Mouse (Mus musculus) kidney, postnatal 0 days (tissue): ENCODE results near the gene Gm28305. TPM values are rescaled to one million over a fixed set of nuclear protein-coding genes. Genes with fewer than 3 reads are reported as not detected.

Experiments used
- ATAC-seq: fragments of 200-750 bp; cut with Nextera tagmentation; replicated peaks from 2 replicates; pipeline ENCODE4 v1.8.0; 2017; ENCODE audit warnings: low read depth, moderate number of reproducible peaks, moderate TSS enrichment, moderate library complexity; ENCODE audit not compliant: low FRiP score
- DNase-seq: peaks from one replicate; pipeline ENCODE4 v3.0.0-alpha.2; 2016; ENCODE audit warnings: low spot score
- H3K27ac ChIP-seq: fragments of 300-500 bp; sonication (generic); 2 replicates; pipeline ENCODE4 v1.5.1; 2014; ENCODE audit warnings: mild to moderate bottlenecking
- H3K27me3 ChIP-seq: fragments of 300-500 bp; sonication (generic); 2 replicates; pipeline ENCODE4 v1.6.1; 2014; ENCODE audit warnings: low read length, mixed read lengths; ENCODE audit not compliant: insufficient read depth
- H3K36me3 ChIP-seq: fragments of 300-500 bp; sonication (generic); 2 replicates; pipeline ENCODE4 v1.6.1; 2014; ENCODE audit warnings: low read length, mixed read lengths; ENCODE audit not compliant: insufficient read depth
- H3K4me1 ChIP-seq: fragments of 300-500 bp; sonication (generic); replicated peaks from 2 replicates; pipeline ENCODE4 v1.6.1; 2014; ENCODE audit warnings: antibody characterized with exemption, low read length, mixed read lengths; ENCODE audit not compliant: insufficient read depth
- H3K4me2 ChIP-seq: fragments of 300-500 bp; sonication (generic); 2 replicates; pipeline ENCODE4 v1.6.1; 2014; ENCODE audit warnings: mild to moderate bottlenecking, low read length, moderate library complexity, mixed read lengths
- H3K4me3 ChIP-seq: fragments of 300-500 bp; sonication (generic); replicated peaks from 2 replicates; pipeline ENCODE4 v1.5.1; 2014; ENCODE audit warnings: low read depth, low read length
- H3K9ac ChIP-seq: fragments of 300-500 bp; sonication (generic); 2 replicates; pipeline ENCODE4 v1.6.1; 2014; ENCODE audit warnings: low read depth, low read length
- H3K9me3 ChIP-seq: fragments of 300-500 bp; sonication (generic); replicated peaks from 2 replicates; pipeline ENCODE4 v1.6.1; 2016; ENCODE audit warnings: low read length, inconsistent platforms, mixed read lengths
- CTCF ChIP-seq: IDR thresholded peaks from 2 replicates; pipeline ENCODE4 v1.5.1; 2016; ENCODE audit warnings: antibody characterized with exemption, low read depth, mild to moderate bottlenecking, moderate library complexity
- WGBS: fragments of 180-500 bp; shearing (Covaris S2); extraction: QIAGEN DNeasy Blood & Tissue Kit; methylation state at CpG from one replicate; pipeline ENCODE4 v1.1.7; 2014; 5-methylcytosine and 5-hydroxymethylcytosine counted together
- polyA plus RNA-seq: library from polyadenylated mRNA; unstranded; fragments of >200 nt; fragmentation: Nextera tagmentation; extraction: Ambion mirVana; gene quantifications from 2 replicates; pipeline ENCODE4 v1.2.1, GENCODE M21; 2015

Gene Gm28305
- polyA plus RNA-seq, 1 experiment from 2014 or later = not detected

DNA sequence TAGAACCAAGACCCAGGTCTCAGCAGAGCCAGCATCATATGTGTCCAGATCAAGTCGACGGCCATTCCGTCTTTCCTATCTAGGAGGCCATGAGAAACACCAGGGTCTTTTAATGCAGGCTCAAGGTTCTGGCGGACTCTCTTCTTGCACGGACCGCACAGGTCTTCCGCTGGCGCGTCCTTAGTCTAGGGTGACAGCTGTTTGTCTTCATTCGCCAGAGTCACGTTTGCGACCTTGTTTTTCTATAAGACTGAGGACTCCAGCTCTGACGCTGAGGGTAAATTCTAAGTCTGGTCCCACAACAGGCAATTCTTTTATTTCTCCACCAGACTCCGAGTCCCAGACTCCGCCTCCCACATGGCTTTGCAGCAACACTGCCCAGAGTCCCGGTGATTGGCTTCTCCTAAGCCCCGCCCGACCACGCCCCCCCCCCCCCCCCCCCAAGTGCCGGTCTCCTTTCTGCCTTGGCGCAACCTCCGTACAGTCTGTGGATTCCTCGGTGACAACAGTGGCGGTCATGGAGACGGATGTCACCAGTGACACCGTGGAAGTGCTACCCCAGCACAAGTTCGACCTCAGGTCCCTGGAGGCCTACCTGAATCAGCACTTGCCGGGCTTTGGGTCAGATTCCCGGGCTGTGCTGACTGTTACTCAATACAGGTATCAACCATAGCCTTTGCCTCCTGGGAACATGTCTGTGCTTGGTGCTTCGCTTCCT lies 22.9 kb downstream of the Gm28305 start, which contains the start of gene Acad11:
Gene Acad11, plus strand, starts transcription at position 134 of the 718 bp plus-strand sequence.
- Histone ChIP-seq H3K4me2 (peak within 1 kb of the TSS; percentile 94), H3K4me1 (peaks cover 7% of the 10 kb centered on the region; the same call in 1 of the 2 replicates), H3K36me3 (peaks cover 6% of the 10 kb centered on the region; the same call in 1 of the 2 replicates), H3K9me3 (no peaks in the 10 kb centered on the region), H3K27me3 (no peaks in the 10 kb centered on the region), H3K27ac (peak within 1 kb of the TSS; percentile 78), H3K4me3 (peak within 1 kb of the TSS; percentile 95), H3K9ac (peak within 1 kb of the TSS; percentile 81)
- TF ChIP-seq CTCF = no peak
- ATAC-seq = peak; percentile 96
- 0% methylated on average over 29 of the region's 30 CpGs for WGBS
- peak; percentile 94 for DNase-seq

- no peak for DNase-seq
Measured at GRCm38 (mm10) chr9:104064571-104064970, 24.1 kb downstream of the Gm28305 start.

DNA sequence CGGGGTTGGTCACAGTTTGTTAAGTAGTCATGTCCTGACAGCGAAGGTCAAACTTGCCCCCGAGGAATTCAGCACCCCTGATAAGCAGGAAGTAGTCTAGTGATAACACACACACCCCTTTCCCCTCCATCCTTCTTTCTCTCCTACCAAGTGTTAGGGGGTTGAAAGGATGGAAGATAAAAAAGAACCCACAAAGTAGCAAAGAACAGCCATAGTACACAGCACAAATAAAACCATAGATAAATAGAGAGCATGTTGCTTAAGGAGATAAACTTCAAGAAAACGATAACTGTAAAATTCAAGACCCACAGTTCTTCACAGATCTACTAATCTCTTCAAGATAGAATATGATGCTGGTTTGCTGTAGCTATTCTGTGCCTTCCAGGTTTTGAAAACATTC lies 29.8 kb downstream of the Gm28305 start:
- WGBS = 76% methylated on average over 4 of the region's 4 CpGs
- Histone ChIP-seq H3K4me2 (no peak overlapping the region), H3K4me1 (no peaks in the 10 kb centered on the region), H3K9me3 (no peaks in the 10 kb centered on the region), H3K4me3 (no peak overlapping the region), H3K36me3 (no peaks in the 10 kb centered on the region), H3K27ac (no peak overlapping the region), H3K27me3 (no peaks in the 10 kb centered on the region), H3K9ac (no peak overlapping the region)
- ATAC-seq = no peak
- no peak for DNase-seq
- TF ChIP-seq CTCF = no peak

More at GRCm38 (mm10) chr9:104064571-104064970, 24.1 kb downstream of the Gm28305 start:
- H3K27ac ChIP-seq = no peak overlapping the region
- H3K27me3 ChIP-seq = no peaks in the 10 kb centered on the region
- H3K4me1 ChIP-seq = peaks cover 7% of the 10 kb centered on the region; the same call in 1 of the 2 replicates
- WGBS = 31% methylated on average over 1 of the region's 1 CpGs
- H3K9ac ChIP-seq = no peak overlapping the region
- no peak overlapping the region for H3K4me3 ChIP-seq
- ATAC-seq = no peak
- peaks cover 5% of the 10 kb centered on the region; the same call in 1 of the 2 replicates for H3K36me3 ChIP-seq
- no peaks in the 10 kb centered on the region for H3K9me3 ChIP-seq
- H3K4me2 ChIP-seq = no peak overlapping the region; the same call in 1 of the 2 replicates
- no peak for TF ChIP-seq CTCF

DNA sequence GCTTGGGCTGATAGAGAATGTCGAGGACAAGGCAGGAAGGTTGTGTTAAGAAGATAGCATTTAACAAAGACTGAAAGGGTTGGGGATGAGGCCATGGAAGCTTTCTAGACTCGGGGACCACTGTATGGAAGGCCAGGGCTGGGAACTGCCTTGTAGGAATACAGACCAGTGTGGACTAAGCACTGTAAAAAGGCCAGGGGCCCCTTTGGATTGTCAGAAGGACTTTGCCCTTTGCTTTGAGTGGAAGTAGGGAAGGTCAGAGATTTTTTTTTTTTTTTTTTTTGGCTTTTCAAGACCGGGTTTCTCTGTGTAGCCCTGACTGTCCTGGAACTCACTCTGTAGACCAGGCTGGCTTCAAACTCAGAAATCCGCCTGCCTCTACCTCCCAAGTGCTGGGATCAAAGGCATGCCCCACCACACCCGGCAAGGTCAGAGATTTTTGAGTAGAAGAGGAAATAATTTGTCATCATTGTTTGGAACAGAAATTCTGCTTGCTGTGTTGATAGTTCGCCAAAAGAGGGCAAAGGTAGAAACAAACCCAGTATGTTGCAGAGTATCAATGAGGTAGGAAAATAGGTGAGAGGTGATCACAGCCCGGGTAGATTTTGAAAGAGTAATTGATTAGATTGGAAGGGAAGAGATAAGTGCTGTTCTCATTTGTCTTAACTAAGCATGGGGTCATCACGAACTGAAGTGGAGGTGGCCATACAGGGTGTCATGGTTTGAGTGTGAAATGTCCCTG lies 30.6 kb downstream of the Gm28305 start:
- Histone ChIP-seq H3K4me1 (no peaks in the 10 kb centered on the region), H3K9me3 (no peaks in the 10 kb centered on the region), H3K9ac (no peak overlapping the region), H3K36me3 (no peaks in the 10 kb centered on the region), H3K4me3 (no peak overlapping the region), H3K27ac (no peak overlapping the region), H3K4me2 (no peak overlapping the region), H3K27me3 (no peaks in the 10 kb centered on the region)
- DNase-seq (no peak), ATAC-seq (no peak)
- WGBS = 80% methylated on average over 8 of the region's 8 CpGs
- no peak for TF ChIP-seq CTCF

DNA sequence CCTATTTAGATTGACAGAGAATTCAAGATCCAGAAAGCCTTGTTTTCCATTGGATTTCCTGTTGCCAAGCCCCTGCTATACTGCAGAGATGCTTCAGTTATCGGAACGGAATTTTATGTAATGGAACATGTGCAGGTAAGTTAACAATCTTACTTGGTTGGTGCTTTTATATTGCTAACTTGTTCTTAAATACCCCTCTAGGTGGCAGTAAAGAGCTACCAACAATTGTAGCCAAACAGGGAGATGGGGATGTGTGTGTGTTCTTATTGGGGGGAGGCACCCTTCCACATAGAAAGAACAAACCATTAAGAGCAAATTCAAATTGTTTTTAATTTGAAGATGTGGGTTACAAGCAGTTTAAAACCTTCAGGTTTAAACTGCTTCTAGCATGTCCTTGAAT lies 35.3 kb downstream of the Gm28305 start:
- peak; percentile 32 for DNase-seq

DNA sequence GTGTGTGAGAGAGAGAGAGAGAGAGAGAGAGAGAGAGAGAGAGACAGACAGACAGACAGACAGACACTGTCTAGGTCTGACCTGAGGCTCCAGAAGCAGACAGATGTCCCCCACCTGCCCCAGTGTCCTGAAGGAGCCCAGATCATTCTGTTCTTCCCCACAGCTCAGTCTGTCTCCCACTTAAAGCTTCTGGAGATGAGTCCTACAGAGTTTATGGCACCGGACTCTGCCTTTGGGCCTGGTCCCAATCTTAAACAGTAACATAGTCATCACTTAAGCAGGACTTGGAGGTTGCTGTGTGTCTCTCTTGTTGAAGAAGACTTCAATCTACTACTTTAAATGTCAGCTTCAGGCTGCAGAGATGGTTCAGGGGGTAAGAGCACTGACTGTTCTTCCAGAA lies 38.3 kb downstream of the Gm28305 start:
- Histone ChIP-seq H3K9ac (no peak overlapping the region), H3K27me3 (no peaks in the 10 kb centered on the region), H3K27ac (no peak overlapping the region), H3K9me3 (no peaks in the 10 kb centered on the region), H3K36me3 (no peaks in the 10 kb centered on the region), H3K4me2 (no peak overlapping the region), H3K4me1 (no peaks in the 10 kb centered on the region), H3K4me3 (no peak overlapping the region)
- WGBS = 100% methylated on average over 1 of the region's 1 CpGs
- TF ChIP-seq CTCF = no peak
- ATAC-seq (no peak), DNase-seq (no peak)

More for the DNA sequence above, 35.3 kb downstream of the Gm28305 start:
- Histone ChIP-seq H3K36me3 (no peaks in the 10 kb centered on the region), H3K27me3 (no peaks in the 10 kb centered on the region), H3K9ac (no peak overlapping the region), H3K4me3 (no peak overlapping the region), H3K4me2 (no peak overlapping the region), H3K27ac (no peak overlapping the region), H3K4me1 (no peaks in the 10 kb centered on the region), H3K9me3 (no peaks in the 10 kb centered on the region)
- TF ChIP-seq CTCF = peak; percentile 71
- no peak for ATAC-seq
- 60% methylated on average over 2 of the region's 2 CpGs for WGBS
